Mouse (Mus musculus): ENCODE results near the gene Olfr205. TPM values are rescaled to one million over a fixed set of nuclear protein-coding genes. Genes with fewer than 3 reads are reported as not detected.
"Not testable (repeated sequence)": the region's sequence is repeated elsewhere in the genome, so short reads cannot be mapped to it uniquely, and the experiment has no call there.

Gene Olfr205
- polyA plus RNA-seq (2012; rRNA removed), result not detected in 2 replicates

DNA sequence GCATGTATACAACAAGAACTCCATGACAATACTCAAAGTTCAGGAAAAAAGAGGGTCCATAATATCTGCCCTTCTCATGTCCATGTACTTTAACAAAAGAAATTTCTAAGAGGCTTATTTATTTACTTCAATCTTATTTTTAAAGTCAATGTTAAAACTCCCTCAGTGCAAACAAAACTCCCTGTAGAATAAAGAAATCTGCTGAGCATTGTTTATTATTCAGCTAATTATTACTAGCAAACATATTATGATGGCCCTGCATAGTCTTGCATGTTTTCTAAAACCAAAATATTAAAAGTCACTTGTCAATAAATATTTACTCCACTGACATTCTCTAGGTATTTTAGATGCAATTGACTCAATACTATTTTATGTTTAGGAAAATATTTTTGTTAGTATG is at the start of gene Olfr205:
Olfr205 (minus strand) TSS at position 101 of the 400 bp plus-strand sequence.
- no peak for DNase-seq (ENCODE audit: low read depth)

DNA sequence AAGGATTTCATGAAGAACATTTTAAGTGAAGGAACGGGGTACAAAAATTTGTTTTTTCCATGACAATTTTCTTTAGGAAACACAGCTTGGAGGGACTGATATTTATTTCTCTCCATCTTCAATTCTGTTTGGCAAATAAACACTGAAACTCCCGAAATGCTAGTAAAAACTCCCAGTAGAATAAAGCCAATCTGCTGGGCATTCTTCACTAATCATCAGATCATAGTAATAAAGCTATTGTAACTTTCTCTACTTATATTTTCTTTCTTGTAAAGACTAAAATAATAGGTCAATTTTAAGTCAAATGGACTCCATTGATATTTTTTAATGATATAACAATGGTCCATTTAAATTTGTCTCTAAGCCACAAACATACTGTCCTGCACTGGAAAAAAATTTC is 33.0 kb upstream of the Olfr205 start, which contains the start of gene Olfr209:
Olfr209 (minus strand) TSS at position 101 of the 400 bp plus-strand sequence.
- no peak for DNase-seq (ENCODE audit: low read depth)

DNA sequence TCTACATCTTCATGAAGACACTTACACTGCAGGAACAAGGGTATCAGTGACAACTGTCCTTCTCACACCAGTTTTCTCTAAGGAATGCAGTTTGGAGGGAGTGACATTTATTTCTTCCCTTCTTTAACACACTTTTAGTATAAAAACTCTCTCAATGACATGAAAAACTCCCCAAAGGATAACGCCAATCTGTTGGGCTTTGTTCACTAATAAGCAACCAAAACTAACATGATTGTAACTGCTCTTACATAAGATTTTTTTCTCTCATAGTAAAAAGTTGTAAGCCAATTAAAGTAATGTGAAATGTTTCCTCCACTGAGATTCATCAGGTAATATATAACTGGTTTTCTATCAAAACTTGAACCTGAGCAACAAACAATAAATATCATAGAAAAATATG is 18.2 kb upstream of the Olfr205 start, which contains the start of gene Olfr206:
Olfr206 (minus strand) TSS at position 101 of the 400 bp plus-strand sequence.
- DNase-seq (ENCODE audit: low read depth), result no peak

DNA sequence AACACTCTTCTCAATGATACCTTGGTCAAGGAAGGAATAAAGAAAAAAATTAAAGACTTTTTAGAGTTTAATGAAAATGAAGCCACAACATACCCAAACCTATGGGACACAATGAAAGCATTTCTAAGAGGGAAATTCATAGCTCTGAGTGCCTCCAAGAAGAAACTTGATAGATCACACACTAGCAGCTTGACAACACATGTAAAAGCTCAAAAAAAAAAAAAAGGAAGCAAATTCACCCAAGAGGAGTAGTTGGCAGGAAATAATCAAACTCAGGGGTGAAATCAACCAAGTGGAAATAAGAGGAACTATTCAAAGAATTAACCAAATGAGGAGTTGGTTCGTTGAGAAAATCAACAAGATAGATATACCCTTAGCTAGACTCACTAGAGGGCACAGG is 7.7 kb downstream of the Olfr205 start:
- DNase-seq (ENCODE audit: low read depth), result not testable (repeated sequence)

DNA sequence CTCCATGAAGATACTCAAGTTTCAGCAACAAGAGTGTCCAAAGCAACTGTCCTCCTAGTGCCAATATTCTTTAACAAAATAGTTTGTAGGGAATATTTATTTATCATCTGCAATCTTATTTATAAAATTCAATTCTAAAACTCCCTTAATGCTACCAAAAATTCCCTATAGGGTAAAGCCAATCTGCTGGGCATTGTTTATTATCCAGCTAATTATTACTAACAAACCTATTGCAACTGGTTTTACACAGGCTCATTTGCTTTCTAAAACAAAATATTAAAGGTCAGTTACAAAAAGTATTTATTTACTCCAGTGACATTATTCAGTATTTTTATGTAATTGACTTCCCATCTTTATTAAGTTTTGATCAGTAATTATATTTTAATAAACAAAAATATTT is 12.8 kb downstream of the Olfr205 start, which contains the start of gene Olfr204:
Olfr204 (minus strand) TSS at position 101 of the 400 bp plus-strand sequence.
- no peak for DNase-seq (ENCODE audit: low read depth)

DNA sequence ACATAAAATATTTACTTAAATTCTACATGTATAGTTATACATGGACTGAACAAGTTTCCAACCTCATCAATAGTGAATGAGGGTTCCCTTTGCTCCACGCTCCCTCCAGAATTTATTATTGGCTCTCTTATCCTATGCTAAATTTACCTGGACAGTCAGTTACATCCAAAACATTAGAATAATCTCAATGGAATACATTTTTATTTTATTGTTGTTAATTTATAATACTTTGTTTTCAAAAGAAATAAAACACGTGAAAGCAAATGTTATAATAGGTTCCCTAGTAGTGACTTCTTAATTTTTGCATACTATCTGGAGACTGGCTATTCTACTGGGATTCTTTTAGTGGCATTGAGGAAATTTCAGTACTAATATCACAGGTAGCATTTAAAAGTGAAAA is 32.4 kb downstream of the Olfr205 start, which contains the start of gene Olfr203:
Olfr203 (plus strand) TSS at position 301 of the 400 bp plus-strand sequence.
- no peak for DNase-seq (ENCODE audit: low read depth)

DNA sequence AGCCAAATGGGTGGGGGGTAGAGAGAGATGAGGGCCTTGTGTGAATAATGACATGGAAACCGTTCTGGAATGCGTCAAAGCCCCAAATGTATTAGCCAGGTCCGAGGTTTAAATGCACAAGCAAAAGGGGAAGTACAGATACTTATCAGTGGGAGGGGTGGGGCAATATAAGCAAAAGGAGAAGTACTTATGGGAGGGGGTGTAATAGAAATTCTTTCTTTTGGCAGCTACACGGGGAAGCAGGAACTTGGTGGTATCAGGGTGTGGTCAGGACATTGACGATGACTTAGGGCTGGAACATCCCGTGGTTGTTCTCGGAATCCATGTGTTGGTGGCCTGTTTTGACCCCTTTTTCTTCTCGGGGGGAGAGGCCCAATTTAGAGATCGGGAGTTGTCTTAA is 43.4 kb downstream of the Olfr205 start:
- DNase-seq (ENCODE audit: low read depth), result not testable (repeated sequence)

DNA sequence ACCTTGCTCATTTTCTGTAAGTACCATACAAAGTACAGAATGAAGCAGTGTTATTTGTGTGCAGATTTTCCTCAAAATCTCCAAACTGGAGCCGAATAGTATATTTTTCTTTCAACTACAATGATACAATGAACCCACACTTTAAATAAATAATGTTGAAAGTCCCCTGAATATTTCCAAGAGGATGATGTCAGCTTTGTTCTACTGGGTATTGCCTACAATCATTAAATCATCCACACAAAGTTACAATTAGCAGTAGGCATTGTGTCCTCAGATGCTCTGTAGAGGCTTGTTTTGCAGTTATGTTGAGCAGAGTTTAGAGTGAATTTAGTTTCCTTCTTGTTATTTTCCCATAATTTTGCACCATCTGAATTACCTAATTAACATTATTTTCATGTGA is 44.2 kb downstream of the Olfr205 start, which contains the start of gene Olfr202:
Olfr202 (minus strand) TSS at position 101 of the 400 bp plus-strand sequence.
- DNase-seq (ENCODE audit: low read depth), result no peak

DNA sequence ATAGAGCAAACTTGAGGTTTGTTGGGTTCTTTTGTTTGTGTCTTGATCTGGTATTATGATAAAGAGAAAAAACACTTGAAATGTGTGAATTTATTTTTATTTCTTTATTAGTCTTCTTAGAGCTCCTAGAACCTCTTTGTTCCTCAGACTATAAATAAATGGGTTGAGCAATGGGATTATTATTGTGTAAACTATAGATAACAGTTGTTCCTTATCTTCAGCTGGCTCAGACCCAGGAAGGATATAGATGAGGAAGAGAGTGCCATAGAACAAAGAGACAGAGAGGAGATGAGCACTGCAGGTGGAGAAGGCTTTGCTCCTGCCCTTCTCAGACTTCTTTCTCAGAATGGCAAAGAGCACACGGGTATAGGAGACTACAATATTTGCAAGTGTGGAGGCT is 47.5 kb downstream of the Olfr205 start:
- DNase-seq (ENCODE audit: low read depth), result no peak

DNA sequence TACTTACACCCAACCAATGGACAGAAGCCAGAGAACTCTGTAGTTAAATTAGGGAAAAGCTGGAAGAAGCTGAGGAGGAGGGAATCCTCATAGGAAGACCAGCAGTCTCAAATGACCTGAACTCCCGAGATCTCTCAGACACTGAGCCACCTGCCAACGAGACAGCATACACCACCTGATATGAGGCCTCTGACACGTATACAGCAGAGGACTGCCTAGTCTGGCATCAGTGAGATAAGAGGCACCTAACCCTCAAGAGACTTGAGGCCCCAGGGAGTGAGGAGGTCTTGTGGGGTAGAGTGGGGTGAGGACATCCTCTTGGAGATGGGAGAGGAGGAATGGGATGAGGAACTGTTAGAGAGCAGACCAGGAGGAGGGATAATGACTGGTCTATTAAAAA is 50.4 kb downstream of the Olfr205 start:
- DNase-seq (ENCODE audit: low read depth), result no peak

Other genes with a start within 250 kb of the Olfr205 start
- gene Olfr191, start 241.3 kb downstream of the Olfr205 start, polyA plus RNA-seq (2012; rRNA removed), result not detected in 2 replicates
- gene Olfr193, start 219.3 kb downstream of the Olfr205 start, polyA plus RNA-seq (2012; rRNA removed), result not detected in 2 replicates
- gene Olfr194, start 210.1 kb downstream of the Olfr205 start, polyA plus RNA-seq (2012; rRNA removed), result not detected in 2 replicates
- gene Olfr195, start 184.1 kb downstream of the Olfr205 start, polyA plus RNA-seq (2012; rRNA removed), result not detected in 2 replicates
- gene Olfr196, start 160.7 kb downstream of the Olfr205 start, polyA plus RNA-seq (2012; rRNA removed), result not detected in 2 replicates
- not detected in 2 replicates for gene Olfr198, start 127.6 kb downstream of the Olfr205 start, polyA plus RNA-seq (2012; rRNA removed)
- not detected in 2 replicates for gene Olfr199, start 111.4 kb downstream of the Olfr205 start, polyA plus RNA-seq (2012; rRNA removed)
- not detected in 2 replicates for gene Olfr201, start 58.5 kb downstream of the Olfr205 start, polyA plus RNA-seq (2012; rRNA removed)
- gene Olfr202, start 44.3 kb downstream of the Olfr205 start, polyA plus RNA-seq (2012; rRNA removed), result not detected in 2 replicates
- gene Olfr203, start 32.3 kb downstream of the Olfr205 start, polyA plus RNA-seq (2012; rRNA removed), result not detected in 2 replicates
- not detected in 2 replicates for gene Olfr204, start 12.9 kb downstream of the Olfr205 start, polyA plus RNA-seq (2012; rRNA removed)
- not detected in 2 replicates for gene Olfr206, start 18.1 kb upstream of the Olfr205 start, polyA plus RNA-seq (2012; rRNA removed)
- gene Olfr209, start 32.9 kb upstream of the Olfr205 start, polyA plus RNA-seq (2012; rRNA removed), result not detected in 2 replicates
- not detected in 2 replicates for gene Gabrr3, start 76.2 kb upstream of the Olfr205 start, polyA plus RNA-seq (2012; rRNA removed)
- gene Riox2, start 140.6 kb upstream of the Olfr205 start, polyA plus RNA-seq (2012; rRNA removed), result 6.1 and 7.7 TPM in 2 replicates